Mouse (Mus musculus): ENCODE measurements around the gene Zfp771. TPM values are rescaled to one million over a fixed set of nuclear protein-coding genes. Genes with fewer than 3 reads are reported as not detected.

The Zfp771 gene
- polyA plus RNA-seq, 1 experiment from 2014 or later: 83.5 TPM

DNA sequence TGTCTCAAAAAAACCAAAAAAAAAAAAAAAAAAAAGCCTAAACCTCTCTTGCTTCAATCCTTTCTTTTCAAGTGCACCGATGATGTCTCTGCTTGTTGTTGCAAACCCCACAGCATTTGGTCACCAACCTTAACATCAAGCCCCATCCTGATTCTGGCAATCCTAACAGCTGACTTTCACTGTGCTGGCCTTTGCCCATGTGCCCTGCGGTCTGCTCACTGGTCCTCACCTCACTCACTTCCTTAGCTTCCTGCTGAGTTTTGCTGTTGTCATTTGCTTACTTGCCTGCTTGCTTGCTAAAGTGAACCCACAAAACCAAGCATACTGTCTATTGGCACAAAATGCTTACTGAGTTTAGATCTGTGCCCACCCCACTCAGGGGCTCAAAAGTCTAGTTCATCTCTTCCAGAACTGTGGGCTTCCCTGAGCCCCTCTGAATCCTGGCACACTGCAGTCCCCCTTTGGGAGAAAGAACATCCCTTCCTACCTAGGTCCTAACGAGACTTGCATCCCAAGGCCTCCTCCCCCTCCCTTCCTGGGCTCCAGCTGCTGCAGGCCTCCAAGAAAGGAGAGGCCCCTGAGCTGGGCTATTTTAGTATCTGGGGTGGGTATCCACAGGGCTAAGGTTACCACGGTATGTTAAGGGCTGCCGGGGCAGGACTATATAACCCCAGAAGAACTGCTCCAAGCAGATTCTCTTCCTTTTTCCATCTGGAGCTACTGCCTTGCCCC is 32.9 kb upstream of the Zfp771 start:
- no peak for ATAC-seq (ENCODE audit: low FRiP score)
- Histone ChIP-seq H3K4me1 (peaks cover 28% of the 10 kb centered on the region), H3K9ac (replicated peaks) (no peak overlapping the region), H3K9me3 (replicated peaks) (no peaks in the 10 kb centered on the region), H3K4me3 (replicated peaks) (no peak overlapping the region), H3K27ac (replicated peaks) (no peak overlapping the region), H3K4me2 (no peak overlapping the region), H3K36me3 (no peaks in the 10 kb centered on the region), H3K27me3 (replicated peaks) (peaks cover 10% of the 10 kb centered on the region)
- WGBS: 67% methylated on average over 5 of the region's 5 CpGs

DNA sequence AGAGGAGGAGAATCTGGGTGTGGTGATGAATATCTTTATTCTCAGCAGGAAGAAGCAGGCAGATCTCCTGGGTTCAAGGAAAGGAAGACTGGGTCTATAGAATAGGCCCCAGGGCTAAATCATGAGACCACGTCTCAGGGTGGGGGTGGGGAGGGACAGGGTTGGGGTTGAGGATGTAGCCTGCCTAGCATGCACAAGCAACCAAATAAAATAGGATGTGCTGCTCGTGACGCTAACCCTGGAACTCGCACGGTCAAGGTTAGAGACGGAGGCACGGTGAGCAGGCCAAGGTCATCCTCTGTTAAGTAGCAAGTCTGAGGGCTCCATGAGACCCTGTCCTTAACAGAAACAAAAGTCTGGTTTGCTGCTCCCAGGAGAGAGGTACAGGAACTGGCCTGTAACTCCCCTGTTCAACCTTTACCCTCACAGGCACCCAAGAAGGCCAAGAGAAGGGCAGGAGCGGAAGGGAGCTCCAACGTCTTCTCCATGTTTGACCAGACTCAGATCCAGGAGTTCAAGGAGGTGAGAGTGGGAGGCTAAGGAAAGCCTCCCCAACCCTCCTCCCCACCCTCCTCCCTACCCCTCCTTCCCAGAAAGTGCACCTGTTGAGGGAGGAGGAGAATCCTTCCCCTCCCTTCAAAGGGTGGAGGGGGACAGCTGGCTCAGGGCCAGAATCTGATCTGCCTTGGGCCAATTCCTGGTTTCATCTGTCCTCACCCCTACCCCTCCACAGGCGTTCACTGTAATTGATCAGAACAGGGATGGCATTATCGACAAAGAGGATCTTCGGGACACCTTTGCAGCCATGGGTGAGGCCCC is 31.4 kb upstream of the Zfp771 start:
- 93% methylated on average over 12 of the region's 12 CpGs for WGBS
- Histone ChIP-seq H3K9ac (replicated peaks) (no peak overlapping the region), H3K4me3 (replicated peaks) (no peak overlapping the region), H3K27ac (replicated peaks) (no peak overlapping the region), H3K4me2 (no peak overlapping the region), H3K4me1 (peaks cover 16% of the 10 kb centered on the region), H3K27me3 (replicated peaks) (peaks cover 10% of the 10 kb centered on the region), H3K36me3 (no peaks in the 10 kb centered on the region), H3K9me3 (replicated peaks) (no peaks in the 10 kb centered on the region)
- no peak for ATAC-seq (ENCODE audit: low FRiP score)

GRCm38 (mm10) chr7:127213485-127213884 is 30.6 kb upstream of the Zfp771 start:
- ATAC-seq (ENCODE audit: low FRiP score): no peak
- Histone ChIP-seq H3K4me3 (replicated peaks) (no peak overlapping the region), H3K9ac (replicated peaks) (no peak overlapping the region), H3K36me3 (no peaks in the 10 kb centered on the region), H3K4me2 (no peak overlapping the region), H3K27me3 (replicated peaks) (peaks cover 10% of the 10 kb centered on the region), H3K9me3 (replicated peaks) (no peaks in the 10 kb centered on the region), H3K27ac (replicated peaks) (no peak overlapping the region), H3K4me1 (peaks cover 16% of the 10 kb centered on the region)
- 46% methylated on average over 7 of the region's 7 CpGs for WGBS

- Histone ChIP-seq H3K9ac (replicated peaks) (no peak overlapping the region), H3K4me1 (peaks cover 16% of the 10 kb centered on the region), H3K27me3 (replicated peaks) (peaks cover 10% of the 10 kb centered on the region), H3K27ac (replicated peaks) (no peak overlapping the region), H3K4me2 (peak overlapping the region; percentile 54; the same call in 1 of the 2 replicates), H3K9me3 (replicated peaks) (no peaks in the 10 kb centered on the region), H3K4me3 (replicated peaks) (no peak overlapping the region), H3K36me3 (no peaks in the 10 kb centered on the region)
- 51% methylated on average over 12 of the region's 12 CpGs for WGBS
- no peak for ATAC-seq (ENCODE audit: low FRiP score)
Observed at GRCm38 (mm10) chr7:127213930-127214329, 30.1 kb upstream of the Zfp771 start.

DNA sequence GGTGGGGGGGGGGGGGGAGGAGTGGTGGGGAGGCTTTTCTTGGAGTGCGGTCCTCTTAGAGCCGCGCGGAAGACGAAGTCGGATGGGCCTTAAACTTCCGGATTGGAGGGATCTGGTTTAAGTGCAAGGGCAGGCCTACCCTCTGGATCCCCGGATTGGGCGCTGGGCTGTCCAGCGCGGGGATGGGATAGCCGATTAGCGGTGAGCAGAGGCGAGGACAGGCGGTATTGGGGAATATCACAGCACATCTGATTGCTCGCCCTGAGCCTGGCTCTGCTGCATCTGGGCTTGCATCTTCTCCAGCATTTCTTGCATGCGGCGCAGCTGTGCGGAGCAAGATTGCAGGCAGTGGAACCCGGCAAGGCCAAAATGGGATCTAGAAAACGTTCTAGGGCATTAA is 29.6 kb upstream of the Zfp771 start:
- ATAC-seq (ENCODE audit: low FRiP score): no peak

GRCm38 (mm10) chr7:127214981-127215871 is 28.8 kb upstream of the Zfp771 start:
- Histone ChIP-seq H3K27ac (replicated peaks) (no peak overlapping the region), H3K4me2 (peak overlapping the region; percentile 54), H3K36me3 (no peaks in the 10 kb centered on the region), H3K4me1 (peaks cover 8% of the 10 kb centered on the region), H3K9me3 (replicated peaks) (no peaks in the 10 kb centered on the region), H3K9ac (replicated peaks) (peak overlapping the region; percentile 23; the same call in 1 of the 2 replicates), H3K4me3 (replicated peaks) (peak overlapping the region; percentile 25), H3K27me3 (replicated peaks) (peaks cover 10% of the 10 kb centered on the region)
- 25% methylated on average over 33 of the region's 33 CpGs for WGBS
- peak; percentile 43; the same call in 1 of the 2 replicates for ATAC-seq (ENCODE audit: low FRiP score)

More for the DNA sequence above, 29.6 kb upstream of the Zfp771 start:
- Histone ChIP-seq H3K36me3 (no peaks in the 10 kb centered on the region), H3K27ac (replicated peaks) (no peak overlapping the region), H3K4me1 (peaks cover 13% of the 10 kb centered on the region), H3K4me2 (peak overlapping the region; percentile 54), H3K4me3 (replicated peaks) (peak overlapping the region; percentile 25; the same call in 1 of the 2 replicates), H3K9me3 (replicated peaks) (no peaks in the 10 kb centered on the region), H3K9ac (replicated peaks) (0 out of 2 replicates have a peak overlapping the region, but pooled peaks have one; percentile 30), H3K27me3 (replicated peaks) (peaks cover 10% of the 10 kb centered on the region)
- WGBS: 29% methylated on average over 21 of the region's 21 CpGs

DNA sequence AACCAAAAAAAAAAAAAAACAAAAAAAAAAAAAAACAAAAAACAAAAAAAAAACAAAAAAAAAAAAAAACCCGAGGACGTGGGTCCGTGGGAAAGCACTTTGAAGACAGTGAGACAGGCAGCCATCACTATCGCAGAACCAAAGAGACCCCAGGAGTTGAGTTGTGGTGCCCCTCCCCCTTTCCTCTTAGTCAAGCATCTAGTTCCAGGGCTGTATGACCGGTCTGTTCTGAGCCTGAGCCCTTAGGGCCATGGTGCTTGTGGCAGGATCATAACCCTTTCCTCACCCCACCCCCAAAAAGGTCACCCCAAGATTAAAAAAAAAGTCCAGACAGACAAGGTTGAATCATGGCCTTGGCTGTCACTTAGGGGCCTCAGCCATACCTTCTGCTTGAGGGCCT is 27.8 kb upstream of the Zfp771 start:
- no peak for ATAC-seq (ENCODE audit: low FRiP score)
- Histone ChIP-seq H3K27ac (replicated peaks) (no peak overlapping the region), H3K4me2 (no peak overlapping the region), H3K9me3 (replicated peaks) (no peaks in the 10 kb centered on the region), H3K4me1 (peaks cover 8% of the 10 kb centered on the region), H3K4me3 (replicated peaks) (no peak overlapping the region), H3K9ac (replicated peaks) (no peak overlapping the region), H3K27me3 (replicated peaks) (peaks cover 10% of the 10 kb centered on the region), H3K36me3 (no peaks in the 10 kb centered on the region)
- WGBS: 91% methylated on average over 5 of the region's 5 CpGs

DNA sequence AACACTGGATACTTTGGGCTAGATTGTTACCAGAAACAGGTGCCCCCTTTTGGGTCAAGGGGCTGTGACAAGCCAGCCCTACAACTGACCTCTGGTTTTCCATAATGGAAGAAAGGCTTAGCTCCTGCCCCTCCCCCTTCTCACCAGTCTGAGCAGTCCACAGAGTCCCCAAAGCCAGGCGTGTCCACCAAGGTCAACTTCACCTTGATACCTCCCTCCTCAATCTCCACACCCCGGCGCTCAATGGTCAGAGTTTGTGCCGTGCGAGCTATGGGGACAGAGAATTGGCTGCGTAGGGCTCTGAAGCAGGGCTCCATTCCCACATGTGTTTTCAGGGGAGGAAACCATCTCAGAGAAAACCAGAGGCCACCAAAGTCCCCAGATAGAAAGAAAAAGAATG is 26.6 kb upstream of the Zfp771 start:
- Histone ChIP-seq H3K27me3 (replicated peaks) (peaks cover 10% of the 10 kb centered on the region), H3K4me2 (no peak overlapping the region), H3K27ac (replicated peaks) (no peak overlapping the region), H3K4me3 (replicated peaks) (no peak overlapping the region), H3K9me3 (replicated peaks) (no peaks in the 10 kb centered on the region), H3K36me3 (no peaks in the 10 kb centered on the region), H3K9ac (replicated peaks) (no peak overlapping the region), H3K4me1 (peaks cover 8% of the 10 kb centered on the region)
- ATAC-seq (ENCODE audit: low FRiP score): no peak
- WGBS: 92% methylated on average over 6 of the region's 6 CpGs

DNA sequence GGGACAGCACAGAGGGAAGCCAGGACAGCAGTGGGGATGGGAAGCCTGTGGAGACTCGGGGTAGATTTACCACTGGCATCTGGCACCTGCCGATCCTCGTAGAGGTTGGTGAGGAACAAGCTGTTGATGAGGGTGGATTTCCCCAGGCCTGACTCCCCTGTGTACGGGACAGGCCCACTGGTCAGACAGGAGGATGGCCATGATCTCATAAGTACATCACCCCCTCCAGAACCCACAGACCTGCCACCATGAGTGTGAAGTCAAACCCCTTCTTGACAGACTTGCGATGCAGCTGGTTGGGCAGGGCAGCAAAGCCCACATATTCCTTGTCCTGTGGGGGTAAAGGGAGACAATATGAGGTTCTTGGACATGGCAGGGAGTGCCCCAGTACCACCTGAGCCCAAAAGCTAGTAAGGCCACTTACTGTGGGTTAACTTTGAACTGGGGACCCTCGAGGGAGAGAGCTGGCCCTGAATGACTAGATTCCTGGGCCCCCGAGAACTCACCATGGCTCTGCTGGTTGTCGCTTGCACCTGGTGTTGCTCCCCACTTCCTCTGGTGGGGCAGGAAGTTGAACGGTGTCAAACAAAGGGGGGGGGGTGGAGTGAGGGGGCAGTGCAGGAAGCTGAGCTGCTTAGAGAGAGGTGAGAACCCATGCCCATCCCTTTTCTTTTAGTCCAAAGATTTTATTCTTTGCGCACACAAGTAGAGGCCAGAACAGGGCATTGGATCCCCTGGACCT is 26.0 kb upstream of the Zfp771 start:
- no peaks in the 10 kb centered on the region for H3K36me3 ChIP-seq
- WGBS: 81% methylated on average over 10 of the region's 10 CpGs
- H3K4me1 ChIP-seq: peaks cover 8% of the 10 kb centered on the region
- no peak overlapping the region for H3K9ac ChIP-seq (replicated peaks)
- H3K4me3 ChIP-seq (replicated peaks): no peak overlapping the region
- H3K27ac ChIP-seq (replicated peaks): no peak overlapping the region
- no peak for ATAC-seq (ENCODE audit: low FRiP score)
- no peaks in the 10 kb centered on the region for H3K9me3 ChIP-seq (replicated peaks)
- H3K4me2 ChIP-seq: no peak overlapping the region
- peaks cover 10% of the 10 kb centered on the region for H3K27me3 ChIP-seq (replicated peaks)

- Histone ChIP-seq H3K9ac (replicated peaks) (no peak overlapping the region), H3K36me3 (no peaks in the 10 kb centered on the region), H3K4me2 (no peak overlapping the region), H3K27ac (replicated peaks) (no peak overlapping the region), H3K27me3 (replicated peaks) (peaks cover 8% of the 10 kb centered on the region), H3K4me3 (replicated peaks) (no peak overlapping the region), H3K4me1 (peaks cover 8% of the 10 kb centered on the region), H3K9me3 (replicated peaks) (no peaks in the 10 kb centered on the region)
- WGBS: 94% methylated on average over 4 of the region's 4 CpGs
- no peak for ATAC-seq (ENCODE audit: low FRiP score)
Observed at GRCm38 (mm10) chr7:127218670-127219069, 25.4 kb upstream of the Zfp771 start.

DNA sequence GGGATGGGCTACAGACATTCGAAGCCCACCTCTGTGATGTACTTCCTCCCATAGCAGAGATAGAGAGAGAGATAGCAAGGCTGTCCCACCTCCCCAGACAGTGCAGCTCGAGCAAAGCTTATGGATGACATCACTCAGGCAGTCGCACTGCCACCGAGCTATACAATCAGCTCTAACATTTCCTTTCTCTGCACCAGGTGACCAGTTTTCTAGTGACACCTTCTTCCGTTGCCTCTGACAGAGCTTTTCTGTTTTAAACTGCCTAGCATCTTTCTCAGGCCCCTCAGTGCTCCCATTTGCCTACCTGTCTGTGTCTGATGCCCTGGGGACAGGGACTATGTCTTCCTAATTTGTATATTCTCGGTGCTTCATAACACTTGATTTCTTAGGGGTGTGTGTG is 23.6 kb upstream of the Zfp771 start:
- ATAC-seq (ENCODE audit: low FRiP score): no peak
- H3K27me3 ChIP-seq (replicated peaks): no peaks in the 10 kb centered on the region
- H3K4me2 ChIP-seq: no peak overlapping the region
- H3K9ac ChIP-seq (replicated peaks): no peak overlapping the region
- H3K4me1 ChIP-seq: peaks cover 2% of the 10 kb centered on the region
- no peaks in the 10 kb centered on the region for H3K9me3 ChIP-seq (replicated peaks)
- 88% methylated on average over 6 of the region's 6 CpGs for WGBS
- no peaks in the 10 kb centered on the region for H3K36me3 ChIP-seq
- no peak overlapping the region for H3K27ac ChIP-seq (replicated peaks)
- H3K4me3 ChIP-seq (replicated peaks): no peak overlapping the region
